Mouse (Mus musculus) C2C12 (cell line): ENCODE data around the gene Terf2.
A peak's percentile ranks its signal among the peaks of the same experiment; 100 is the strongest.

Experiments
- CEBPB ChIP-seq: IDR thresholded peaks from one replicate; pipeline ENCODE4 v1.6.1; 2011; ENCODE audit warnings: low read depth, mild to moderate bottlenecking, control low read depth, moderate library complexity
- CTCF ChIP-seq: IDR thresholded peaks from one replicate; pipeline ENCODE4 v1.5.1; 2011; ENCODE audit not compliant: control insufficient read depth, insufficient read depth, insufficient read length
- FOSL1 ChIP-seq: IDR thresholded peaks from one replicate; pipeline ENCODE4 v1.8.0; 2011; ENCODE audit warnings: mild to moderate bottlenecking, low read length; ENCODE audit not compliant: poor library complexity, insufficient read depth, severe bottlenecking
- MAX ChIP-seq: IDR thresholded peaks from one replicate; pipeline ENCODE4 v1.6.1; 2011; ENCODE audit warnings: mild to moderate bottlenecking, control low read depth
- USF1 ChIP-seq: IDR thresholded peaks from one replicate; pipeline ENCODE4 v1.6.1; 2011; ENCODE audit warnings: low read depth, mild to moderate bottlenecking, control low read depth, moderate library complexity

DNA sequence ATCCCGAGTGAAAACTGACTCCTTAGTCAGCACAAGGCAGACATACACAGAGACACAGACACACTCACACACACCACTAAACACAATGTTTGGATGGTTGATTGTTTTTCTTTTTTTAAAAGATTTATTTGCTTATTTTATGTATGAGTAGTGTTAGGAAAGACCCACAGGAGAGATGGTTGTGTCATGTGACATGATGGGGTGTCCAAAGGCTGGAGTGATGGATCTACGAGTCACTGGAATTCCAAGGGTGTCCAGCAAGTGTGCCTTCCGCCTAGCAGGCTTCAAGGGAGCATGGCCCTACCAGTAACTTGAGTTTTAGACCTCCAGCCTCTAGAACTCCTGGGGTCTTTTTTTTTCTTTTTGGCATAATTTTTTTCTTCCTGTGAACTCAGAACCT is 67.0 kb downstream of the Terf2 start:
- TF ChIP-seq CTCF (no peak), FOSL1 (no peak), CEBPB (no peak), USF1 (peak; percentile 76), MAX (no peak)
